Mouse (Mus musculus) ES-E14 (cell line): ENCODE measurements around the gene Hypk. TPM values are rescaled to one million over a fixed set of nuclear protein-coding genes. Genes with fewer than 3 reads are reported as not detected.
"Not testable (repeated sequence)": the region's sequence is repeated elsewhere in the genome, so short reads cannot be mapped to it uniquely, and the experiment has no call there.

Source experiments
- DNase-seq: peaks from one replicate; pipeline ENCODE4 v3.0.0-alpha.2; 2013; ENCODE audit warnings: low read depth, low spot score
- H3K27ac ChIP-seq: 2 replicates; pipeline ENCODE4 v1.5.1; 2012; ENCODE audit warnings: low read depth, mild to moderate bottlenecking, low read length, moderate library complexity, mixed read lengths; ENCODE audit not compliant: poor library complexity, insufficient read depth, severe bottlenecking
- H3K36me3 ChIP-seq: 2 replicates; pipeline ENCODE4 v1.6.1; 2012; ENCODE audit warnings: mild to moderate bottlenecking, low read length, moderate library complexity, mixed read lengths; ENCODE audit not compliant: control insufficient read depth, poor library complexity, insufficient read depth, severe bottlenecking
- H3K4me1 ChIP-seq, 2 experiments: fragments of 150-350 bp in 1 of 2; sonication (generic) in 1 of 2; 2 replicates each; pipeline ENCODE4 v1.6.1; 2012; ENCODE audit warnings: low read length in 2 of 2, mild to moderate bottlenecking in 1 of 2, mixed read lengths in 1 of 2; ENCODE audit not compliant: control insufficient read depth in 2 of 2, insufficient read depth in 2 of 2, poor library complexity in 1 of 2
- H3K4me3 ChIP-seq, 2 experiments: fragments of 150-350 bp in 1 of 2; sonication (generic) in 1 of 2; 2 replicates each; pipeline ENCODE4 v1.5.1; 2012; ENCODE audit warnings: low read length in 2 of 2, low read depth in 1 of 2, mild to moderate bottlenecking in 1 of 2, mixed read lengths in 1 of 2; ENCODE audit not compliant: insufficient read depth in 1 of 2, poor library complexity in 1 of 2, severe bottlenecking in 1 of 2
- H3K9ac ChIP-seq: 2 replicates; pipeline ENCODE4 v1.6.1; 2012; ENCODE audit warnings: low read depth, mild to moderate bottlenecking, low read length, mixed read lengths; ENCODE audit not compliant: poor library complexity, insufficient read depth, severe bottlenecking
- H3K9me3 ChIP-seq: fragments of 150-350 bp; sonication (generic); 2 replicates; pipeline ENCODE4 v1.6.1; 2012; ENCODE audit warnings: low read depth, mild to moderate bottlenecking, low read length; ENCODE audit not compliant: control insufficient read depth, insufficient read depth
- CHD2 ChIP-seq: IDR thresholded peaks from 2 replicates; pipeline ENCODE4 v1.6.1; 2014; ENCODE audit warnings: mild to moderate bottlenecking, low read depth, low read length, inconsistent platforms
- HCFC1 ChIP-seq: IDR thresholded peaks from 2 replicates; pipeline ENCODE4 v1.6.1; 2012; ENCODE audit warnings: low read length, inconsistent platforms, borderline replicate concordance; ENCODE audit not compliant: insufficient read depth
- MAFK ChIP-seq: IDR thresholded peaks from 2 replicates; pipeline ENCODE4 v1.6.1; 2014; ENCODE audit warnings: mild to moderate bottlenecking, low read depth, low read length, inconsistent platforms; ENCODE audit not compliant: insufficient read depth
- ZC3H11A ChIP-seq: IDR thresholded peaks from 2 replicates; pipeline ENCODE4 v1.6.1; 2012; ENCODE audit warnings: low read depth, mild to moderate bottlenecking, inconsistent platforms, low read length, borderline replicate concordance
- ZNF384 ChIP-seq: IDR thresholded peaks from 2 replicates; pipeline ENCODE4 v1.6.1; 2012; ENCODE audit warnings: low read depth, low read length, inconsistent platforms
- in situ Hi-C, 2 experiments: fragments of 600-800 bp; cut with MboI; formaldehyde crosslinking; loops; one replicate each; pipeline ENCODE4 v1.15.1; 2025; ENCODE audit warnings: low sequenced_read_pairs in 2 of 2, inconsistent platforms in 1 of 2; ENCODE audit not compliant: unreplicated experiment in 2 of 2
- total RNA-seq: library from RNA; depleted of rRNA; stranded (reverse); fragments of 300-350 nt; gene quantifications from 2 replicates; pipeline ENCODE4 v1.2.3, GENCODE M21; 2012

The Hypk gene
- total RNA-seq, 1 experiment = 21.5 TPM

DNA sequence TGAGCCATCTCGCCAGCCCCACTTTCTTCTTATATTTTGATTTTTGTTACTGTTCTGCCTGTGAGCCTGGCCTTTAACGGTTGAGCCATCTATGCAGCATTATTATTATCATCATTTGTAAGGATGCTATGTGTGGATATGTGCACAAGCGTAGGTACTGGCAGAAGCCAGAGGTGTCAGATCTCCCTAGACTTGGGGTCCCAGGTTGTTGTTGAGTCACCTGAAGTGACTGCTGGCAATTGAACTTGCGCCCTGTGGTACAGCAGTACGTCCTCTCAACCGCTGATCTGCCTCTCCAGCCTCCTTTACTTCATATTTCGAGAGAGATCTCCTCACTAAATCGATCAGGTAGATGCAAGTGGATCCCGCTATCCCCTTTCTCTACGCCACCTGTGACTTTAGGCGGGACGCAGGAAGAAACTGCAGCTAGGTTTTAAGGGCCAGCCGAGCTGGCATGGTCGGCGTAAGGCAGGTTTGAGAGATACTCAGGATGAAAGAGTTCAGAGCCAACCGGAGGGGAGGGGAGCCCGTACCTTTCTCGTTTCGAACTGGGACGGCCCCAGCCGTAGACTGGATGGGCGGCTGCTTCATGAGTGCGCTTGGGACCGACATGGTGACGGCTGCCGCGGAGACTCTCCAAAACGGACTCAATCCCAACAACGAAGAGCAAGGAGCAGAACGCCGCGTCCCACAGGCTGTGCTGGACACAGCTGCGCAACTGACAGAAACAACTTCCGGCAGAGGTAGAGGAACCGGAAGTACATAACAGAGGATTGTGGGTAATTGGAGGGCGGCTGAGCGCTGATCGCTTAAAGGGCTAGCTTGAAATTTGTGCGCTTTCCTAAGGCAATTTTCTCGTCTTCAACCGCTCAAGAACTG lies 20.4 kb downstream of the Hypk start, which contains the start of gene Mfap1b:
Gene Mfap1b, minus strand, starts transcription at position 767 of the 879 bp plus-strand sequence.
- in situ Hi-C loops, H3K27ac ChIP-seq: not testable (repeated sequence)

DNA sequence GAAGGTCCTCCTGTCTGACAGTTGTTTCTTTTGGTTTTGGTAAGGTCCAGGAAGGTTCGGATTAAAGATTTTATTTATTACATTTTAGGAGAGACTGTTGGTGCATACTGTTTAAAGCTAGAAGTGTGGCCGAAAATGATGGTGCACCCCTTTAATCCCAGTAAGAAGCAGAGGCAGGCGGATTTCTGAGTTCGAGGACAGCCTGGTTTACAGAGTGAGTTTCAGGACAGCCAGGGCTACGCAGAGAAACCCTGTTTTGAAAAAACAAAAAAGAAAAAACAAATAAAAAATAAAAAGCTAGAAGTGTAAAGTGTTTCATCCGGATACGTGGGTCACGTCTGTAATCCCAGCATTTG lies 21.1 kb downstream of the Hypk start:
- no peaks in the 10 kb centered on the region for H3K9me3 ChIP-seq
- TF ChIP-seq ZNF384 = no peak
- TF ChIP-seq HCFC1 = no peak
- TF ChIP-seq ZC3H11A = no peak
- peaks cover 2% of the 10 kb centered on the region for H3K36me3 ChIP-seq
- 0 out of 4 replicates have a peak, but pooled peaks cover 0 to 2% of the 10 kb centered on the region in 2 experiments for H3K4me1 ChIP-seq
- H3K9ac ChIP-seq = no peak overlapping the region; the same call in 1 of the 2 replicates
- in situ Hi-C loops = no loop called here
- DNase-seq = no peak
- H3K27ac ChIP-seq = no peak overlapping the region
- peak overlapping the region; percentile 63 to 90 for H3K4me3 ChIP-seq

More for the DNA sequence above, 20.4 kb downstream of the Hypk start, which contains the start of gene Mfap1b:
- H3K9me3 ChIP-seq, H3K4me1 ChIP-seq, H3K36me3 ChIP-seq: not testable (repeated sequence)
- peak; percentile 60; the same call in 1 of the 2 replicates for TF ChIP-seq HCFC1
- peak within 1 kb of the TSS; percentile 82 for H3K9ac ChIP-seq
- H3K4me3 ChIP-seq = peak within 1 kb of the TSS; percentile 69 to 90
- DNase-seq = peak; percentile 78

DNA sequence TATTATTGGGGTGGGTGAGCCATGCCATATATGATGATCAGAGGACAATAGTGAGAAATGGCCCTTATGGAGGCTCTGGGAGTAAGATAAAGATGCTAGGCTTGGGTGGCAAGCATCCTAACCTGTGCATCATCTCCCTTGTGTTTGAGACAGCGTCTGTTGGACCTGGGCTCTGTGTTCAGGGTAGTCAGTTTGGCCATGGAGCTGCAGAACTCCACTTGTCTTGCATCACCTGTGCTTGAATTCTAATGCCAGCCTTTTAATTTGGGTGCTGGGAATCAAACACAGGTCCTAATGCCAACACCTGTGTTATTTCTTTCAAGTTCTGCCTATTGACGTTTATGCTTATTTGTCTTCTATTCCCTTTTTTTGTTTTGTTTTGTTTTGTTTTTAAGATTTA lies 22.2 kb downstream of the Hypk start:
- H3K36me3 ChIP-seq, H3K9me3 ChIP-seq, DNase-seq, in situ Hi-C loops, H3K4me1 ChIP-seq, H3K4me3 ChIP-seq, H3K27ac ChIP-seq, H3K9ac ChIP-seq: not testable (repeated sequence)

DNA sequence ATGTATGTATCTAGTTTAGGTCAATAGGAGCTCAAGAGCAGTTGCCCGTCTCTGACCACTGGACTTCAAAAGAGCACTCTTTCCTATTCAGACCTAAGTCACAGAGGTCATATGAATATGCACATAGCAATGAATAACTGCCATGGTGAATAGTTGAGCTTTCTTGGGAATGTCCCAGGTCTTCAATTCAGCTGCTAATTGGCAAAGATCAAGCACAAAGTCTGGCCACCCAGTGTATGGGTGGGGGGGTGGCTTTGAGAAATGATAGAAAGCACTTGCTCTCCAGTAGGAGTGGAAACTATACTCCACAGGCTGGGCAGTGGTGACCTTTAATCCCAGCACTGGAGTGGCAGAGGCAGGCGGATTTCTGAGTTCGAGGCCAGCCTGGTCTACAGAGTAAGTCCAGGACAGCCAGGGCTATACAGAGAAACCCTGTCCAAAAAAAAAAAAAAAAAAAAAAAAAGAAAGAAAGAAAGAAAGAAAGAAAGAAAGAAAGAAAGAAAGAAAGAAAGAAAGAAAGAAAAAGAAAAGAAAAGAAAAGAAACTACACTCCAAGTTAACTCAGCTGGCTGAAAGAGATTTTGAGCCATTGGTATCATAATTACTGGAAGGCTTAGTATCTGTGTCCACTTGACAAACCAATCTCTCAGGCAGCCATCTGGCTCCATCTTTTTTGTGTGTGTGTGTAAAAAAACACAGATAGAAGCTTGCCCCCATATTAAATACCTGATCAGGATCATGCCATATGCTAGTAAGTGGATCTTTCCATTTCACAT lies 24.6 kb downstream of the Hypk start:
- no peaks in the 10 kb centered on the region for H3K36me3 ChIP-seq
- no peak overlapping the region for H3K27ac ChIP-seq
- H3K9me3 ChIP-seq = no peaks in the 10 kb centered on the region
- no peak for DNase-seq
- in situ Hi-C loops = no loop called here
- TF ChIP-seq MAFK (no peak), ZC3H11A (no peak), HCFC1 (no peak), CHD2 (no peak), ZNF384 (no peak)
- no peak overlapping the region for H3K9ac ChIP-seq
- H3K4me1 ChIP-seq = 0 out of 4 replicates have a peak, but pooled peaks cover 0 to 2% of the 10 kb centered on the region in 2 experiments
- no peak overlapping the region for H3K4me3 ChIP-seq

DNA sequence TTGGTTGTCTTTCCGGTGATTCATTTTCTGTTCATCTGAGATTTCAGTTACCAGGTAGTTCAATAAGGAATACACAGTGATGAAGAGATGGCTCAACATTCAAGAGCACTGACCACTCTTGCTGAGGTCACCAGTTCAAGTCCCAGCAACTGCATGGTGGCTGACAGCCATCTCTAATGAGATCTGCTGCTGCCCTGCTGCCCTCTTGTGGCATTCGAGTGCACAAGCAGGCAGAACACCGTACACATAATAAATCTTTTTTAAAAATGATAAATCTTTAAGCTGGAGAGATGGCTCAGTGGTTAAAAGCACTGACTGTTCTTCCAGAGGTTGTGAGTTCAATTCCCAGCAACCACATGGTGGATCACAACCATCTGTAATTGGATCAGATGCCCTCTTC lies 27.4 kb downstream of the Hypk start:
- no peaks in the 10 kb centered on the region for H3K36me3 ChIP-seq
- TF ChIP-seq CHD2 = no peak
- TF ChIP-seq ZNF384 = no peak
- TF ChIP-seq ZC3H11A = no peak; the same call in 1 of the 2 replicates
- no peak for TF ChIP-seq HCFC1
- TF ChIP-seq MAFK = no peak
- H3K27ac ChIP-seq = no peak overlapping the region
- H3K9ac ChIP-seq = no peak overlapping the region
- peaks cover 0 to 6% of the 10 kb centered on the region in 2 experiments; a peak in 1 of 4 replicates for H3K4me1 ChIP-seq
- DNase-seq = peak; percentile 25
- in situ Hi-C loops = no loop called here
- no peaks in the 10 kb centered on the region for H3K9me3 ChIP-seq
- no peak overlapping the region for H3K4me3 ChIP-seq

DNA sequence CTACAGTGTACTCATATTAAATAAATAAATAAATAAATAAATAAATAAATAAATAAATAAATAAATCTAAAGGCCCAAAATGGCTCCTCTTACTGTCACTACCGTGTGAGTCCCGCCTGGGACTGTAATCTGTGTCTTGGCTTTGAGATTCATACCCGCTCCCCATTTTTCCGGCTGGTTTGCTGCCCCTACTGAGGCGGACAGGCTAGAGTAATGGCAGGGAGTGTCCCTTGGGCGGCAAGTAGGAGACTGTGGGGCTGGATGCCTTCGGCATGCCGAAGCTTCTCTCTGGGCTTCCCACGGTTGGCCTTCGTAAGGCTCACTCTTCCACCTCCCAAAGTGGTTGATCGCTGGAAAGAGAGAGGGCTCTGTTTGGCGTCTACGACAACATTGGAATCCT lies 27.8 kb downstream of the Hypk start:
- H3K4me3 ChIP-seq, DNase-seq, H3K9me3 ChIP-seq, H3K4me1 ChIP-seq, H3K27ac ChIP-seq, in situ Hi-C loops, H3K9ac ChIP-seq, H3K36me3 ChIP-seq: not testable (repeated sequence)
